Mouse (Mus musculus) lung, postnatal 4 days (tissue): ENCODE measurements around the gene Gm12355.
A peak's percentile ranks its signal among the peaks of the same experiment; 100 is the strongest.

Source experiments
- DNase-seq, 2 experiments: peaks; one replicate each; pipeline ENCODE4 v3.0.0; 2021

Gene Gm12355

DNA sequence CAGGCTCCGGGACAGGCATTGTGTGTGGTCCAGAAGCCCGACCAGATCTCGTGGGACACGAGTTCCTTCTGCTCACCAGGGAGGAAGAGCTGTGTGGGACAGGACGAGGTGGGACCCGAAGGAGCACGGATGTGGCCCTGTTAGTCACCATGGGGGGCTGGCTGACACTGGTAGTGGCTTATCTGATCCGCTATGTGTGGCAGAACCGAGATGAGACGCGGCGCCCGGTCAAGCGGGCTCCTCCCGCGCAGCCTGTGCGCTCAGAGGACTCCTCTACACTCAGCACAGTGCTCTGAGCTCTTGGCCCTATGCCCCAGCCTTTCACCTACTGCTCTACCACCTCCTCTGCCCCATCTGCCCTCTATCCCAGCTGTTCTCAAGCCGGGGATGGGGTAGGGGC, 26.2 kb downstream of the Gm12355 start:
- DNase-seq, result peak in 1 of 2 experiments; percentile 23

DNA sequence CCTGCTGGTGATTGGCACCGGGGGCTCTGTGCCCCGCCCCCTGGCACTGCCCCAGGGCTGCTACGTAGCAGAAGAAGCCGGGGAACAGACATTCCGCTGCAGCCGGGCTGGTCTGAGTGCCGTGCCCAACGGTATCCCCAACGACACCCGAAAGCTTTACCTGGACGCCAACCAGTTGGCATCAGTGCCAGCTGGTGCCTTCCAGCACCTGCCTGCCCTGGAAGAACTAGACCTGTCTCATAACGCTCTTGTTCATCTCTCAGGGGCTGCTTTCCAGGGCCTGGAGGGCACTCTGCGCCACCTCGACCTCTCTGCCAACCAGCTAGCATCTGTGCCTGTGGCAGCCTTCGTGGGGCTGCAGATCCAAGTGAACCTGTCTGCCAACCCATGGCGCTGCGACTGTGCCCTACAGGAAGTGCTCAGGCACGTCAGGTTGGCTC, 26.6 kb downstream of the Gm12355 start:
- peak; percentile 27 to 52 for DNase-seq

DNA sequence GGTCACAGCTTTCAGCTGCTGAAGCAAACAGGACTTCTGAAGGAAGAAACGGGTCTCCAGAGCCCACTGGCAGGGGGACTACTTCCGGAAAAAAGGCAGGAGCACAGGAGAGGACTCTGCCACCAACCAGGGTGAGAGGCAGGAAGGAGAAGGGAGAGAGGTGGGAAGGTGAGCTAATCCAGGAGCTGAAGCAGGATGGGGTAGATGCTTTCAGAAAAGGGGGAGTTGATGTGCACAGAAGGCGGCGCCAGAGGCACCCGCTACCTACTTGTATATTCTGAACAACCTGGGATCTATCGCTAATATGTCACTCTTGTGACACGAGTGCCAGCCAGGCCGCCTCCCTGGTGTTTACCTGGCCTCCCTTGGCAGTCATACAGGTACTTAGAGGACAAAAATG, 27.5 kb downstream of the Gm12355 start, which contains the start of gene Lrrc3c:
Gene Lrrc3c, plus strand, starts transcription at position 301 of the 400 bp plus-strand sequence.
- DNase-seq, result peak in 1 of 2 experiments; percentile 16

GRCm38 (mm10) chr11:98597363-98597762, 28.1 kb downstream of the Gm12355 start:
- peak; percentile 62 to 78 for DNase-seq

- DNase-seq, result no peak
Measured at GRCm38 (mm10) chr11:98595955-98596354, 29.5 kb downstream of the Gm12355 start.

- DNase-seq, result peak in 1 of 2 experiments; percentile 10
Measured at GRCm38 (mm10) chr11:98595473-98595872, 30.0 kb downstream of the Gm12355 start.

DNA sequence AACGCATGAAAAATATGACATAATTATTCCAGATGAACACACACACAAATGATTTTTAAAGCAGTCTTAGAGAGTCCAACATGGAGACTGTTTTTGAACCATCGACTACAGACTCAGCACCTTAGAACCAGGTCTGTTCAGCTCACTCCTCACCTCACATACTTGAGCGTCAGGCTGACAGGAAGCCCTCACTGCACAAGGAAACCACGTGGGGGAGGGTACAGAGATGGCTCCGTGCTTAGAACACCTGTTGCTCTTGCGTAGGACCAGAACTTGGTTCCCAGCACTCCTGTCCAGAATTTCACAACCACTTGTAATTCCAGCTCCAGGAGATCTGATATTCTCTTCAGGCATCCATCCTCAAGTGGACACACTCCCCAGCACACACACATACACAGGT, 30.4 kb downstream of the Gm12355 start:
- DNase-seq, result no peak

DNA sequence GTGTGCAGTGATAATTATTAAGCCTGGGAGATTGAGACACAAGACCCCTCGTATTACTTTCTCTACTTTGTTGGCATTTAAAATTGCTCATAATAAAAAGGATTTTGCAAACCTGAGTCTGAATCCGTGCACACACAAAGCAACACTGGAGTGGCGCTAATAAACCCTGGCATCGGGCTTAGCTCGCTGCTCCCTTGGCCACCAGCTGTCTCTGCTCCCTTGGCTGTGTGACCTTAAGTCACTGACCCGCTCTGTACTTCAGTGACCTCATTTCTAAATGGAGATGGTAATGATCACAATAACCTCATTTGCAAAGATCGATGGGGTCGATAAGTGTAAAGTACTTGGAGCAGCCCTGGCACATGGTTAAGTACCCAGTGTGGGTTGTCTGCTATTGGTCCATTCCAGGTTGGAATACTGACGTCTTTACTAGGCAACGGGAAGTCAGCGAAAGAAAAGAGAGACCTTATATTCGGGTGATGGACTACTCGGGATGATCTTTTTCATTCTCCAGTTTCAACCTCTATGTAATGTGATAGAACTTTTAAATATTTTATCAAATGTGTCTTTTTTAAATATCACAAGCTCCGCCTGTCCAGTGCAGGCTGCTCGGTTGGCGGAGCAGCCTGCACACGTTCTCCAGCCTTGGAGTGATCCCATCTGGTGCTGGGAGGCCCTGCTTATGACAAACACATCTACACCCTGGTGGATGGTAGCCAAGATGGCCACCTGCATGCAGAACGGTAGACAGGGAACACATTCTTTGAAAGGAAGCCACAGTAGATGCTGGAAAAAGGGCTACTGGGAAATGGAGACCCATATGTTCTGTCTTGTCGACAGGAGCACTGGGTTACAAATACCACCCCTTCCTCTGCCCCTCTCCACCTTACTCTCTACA, 34.7 kb downstream of the Gm12355 start:
- peak in 1 of 2 experiments; percentile 21 for DNase-seq

- peak in 1 of 2 experiments; percentile 6 for DNase-seq
Measured at GRCm38 (mm10) chr11:98589306-98589705, 36.2 kb downstream of the Gm12355 start.

- no peak for DNase-seq
Measured at GRCm38 (mm10) chr11:98588833-98589281, 36.6 kb downstream of the Gm12355 start.

DNA sequence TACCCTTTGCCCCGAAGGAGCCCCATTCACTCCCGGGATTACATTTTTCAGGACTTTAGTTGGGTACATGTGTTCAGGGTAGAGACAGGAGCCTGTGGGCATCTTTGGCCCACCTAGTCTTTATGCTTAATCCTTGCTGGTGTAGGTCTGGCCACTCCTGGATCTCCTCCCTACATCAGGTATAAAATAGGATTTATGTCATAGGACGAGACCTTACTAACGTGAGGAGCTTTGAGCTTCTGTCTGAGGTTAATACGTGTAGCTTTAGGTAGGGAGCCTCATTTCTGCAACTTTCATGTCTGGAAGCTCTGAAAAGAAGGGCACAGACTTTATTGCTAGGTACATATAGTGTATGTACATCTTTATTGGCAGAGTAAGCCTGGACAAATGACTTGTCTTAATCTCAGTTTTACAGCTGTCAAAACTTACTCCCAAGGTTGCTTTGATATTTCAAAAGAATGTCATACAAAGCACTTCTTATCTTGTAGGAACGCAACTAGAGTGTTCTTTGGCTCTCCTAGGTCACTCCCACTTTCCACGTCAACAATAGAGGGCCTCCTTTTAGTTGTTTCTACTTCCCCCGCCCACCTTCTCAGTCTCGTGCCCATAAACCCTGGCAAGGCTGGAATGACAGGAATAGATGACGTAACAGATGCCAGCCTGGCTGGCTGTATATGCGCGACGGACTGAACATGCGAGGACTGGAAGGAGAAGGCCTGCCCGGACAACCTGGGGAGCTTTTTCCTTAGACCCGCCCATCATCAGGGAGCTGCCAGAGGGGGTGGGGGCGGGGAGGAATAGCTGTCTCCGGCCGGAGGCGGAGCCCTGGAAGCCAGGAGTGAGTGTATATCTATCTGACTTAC, 37.5 kb downstream of the Gm12355 start:
- DNase-seq, result peak; percentile 87 to 93

- peak; percentile 99 for DNase-seq
Measured at GRCm38 (mm10) chr11:98586892-98587563, 38.4 kb downstream of the Gm12355 start, which contains the start of gene Ormdl3. Gene Ormdl3 (minus strand): TSS chr11:98587368.

GRCm38 (mm10) chr11:98586087-98586891, 39.2 kb downstream of the Gm12355 start:
- no peak for DNase-seq

DNA sequence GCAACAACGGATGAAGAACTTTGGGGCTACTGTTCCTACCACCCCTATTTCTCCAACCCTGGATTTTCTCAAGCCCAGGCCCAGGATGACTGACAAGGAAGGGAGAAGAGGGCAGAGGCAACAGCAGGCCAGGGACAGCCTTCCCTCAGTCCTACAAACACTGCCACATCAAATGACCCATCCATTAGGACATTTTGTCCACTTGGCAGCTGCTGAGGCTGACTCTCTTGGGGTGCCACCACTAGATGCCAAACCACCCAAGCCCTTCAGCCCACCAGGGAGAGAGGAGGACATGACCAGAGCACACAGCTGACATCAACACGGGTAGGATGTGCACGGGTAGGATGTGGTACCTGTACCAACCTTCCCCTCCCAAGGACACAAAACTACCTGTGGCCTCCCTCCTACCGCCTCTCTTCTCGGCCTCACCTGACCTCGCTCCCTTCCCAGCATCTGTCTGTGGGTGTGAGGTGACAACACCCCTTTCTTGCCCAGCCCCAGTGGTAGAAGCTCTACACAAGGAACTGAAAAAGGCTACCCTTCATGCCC, 40.8 kb downstream of the Gm12355 start:
- no peak for DNase-seq

DNA sequence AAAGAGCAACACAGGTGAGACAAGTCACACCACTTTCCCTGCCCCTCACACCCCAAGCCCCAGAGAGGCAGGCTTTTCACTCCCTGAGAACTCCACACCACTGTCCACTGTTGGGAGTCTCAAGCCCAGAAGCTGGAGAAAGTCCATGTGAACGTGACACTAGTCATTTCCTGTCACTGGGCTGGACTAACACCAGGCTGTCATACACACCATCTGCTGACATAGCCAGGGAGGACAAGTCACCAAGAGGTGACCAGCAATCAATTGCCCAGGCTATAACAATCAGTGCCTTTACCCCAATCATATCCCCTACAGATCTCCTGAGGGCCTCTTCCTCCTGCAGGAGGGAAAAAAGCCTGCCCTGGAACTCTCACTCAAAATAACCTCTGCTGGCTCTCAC, 41.3 kb downstream of the Gm12355 start:
- no peak for DNase-seq

DNA sequence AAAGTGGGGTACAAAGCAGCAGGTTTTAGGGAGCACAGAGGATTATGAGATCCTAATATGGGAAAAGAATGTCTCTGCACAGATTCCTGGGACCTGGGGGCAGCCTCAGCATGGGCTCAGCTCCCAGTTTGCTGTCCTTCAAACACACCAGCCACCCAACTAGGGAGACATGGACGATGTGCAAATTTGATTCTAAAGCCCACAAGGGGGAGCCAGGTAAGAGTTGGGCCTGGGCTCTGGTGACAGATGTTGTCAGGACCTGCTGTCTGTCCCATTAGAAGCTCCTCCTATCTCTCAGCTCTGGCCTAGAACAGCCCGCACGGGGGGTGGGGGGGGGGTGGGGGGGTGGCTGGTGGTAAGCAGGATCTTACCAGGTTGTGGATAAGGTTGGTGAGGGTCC, 41.9 kb downstream of the Gm12355 start:
- DNase-seq, result no peak

GRCm38 (mm10) chr11:98583265-98583552, 42.3 kb downstream of the Gm12355 start:
- no peak for DNase-seq

- no peak for DNase-seq
Measured at GRCm38 (mm10) chr11:98582551-98583264, 42.8 kb downstream of the Gm12355 start.

GRCm38 (mm10) chr11:98582030-98582388, 43.5 kb downstream of the Gm12355 start:
- no peak for DNase-seq

DNA sequence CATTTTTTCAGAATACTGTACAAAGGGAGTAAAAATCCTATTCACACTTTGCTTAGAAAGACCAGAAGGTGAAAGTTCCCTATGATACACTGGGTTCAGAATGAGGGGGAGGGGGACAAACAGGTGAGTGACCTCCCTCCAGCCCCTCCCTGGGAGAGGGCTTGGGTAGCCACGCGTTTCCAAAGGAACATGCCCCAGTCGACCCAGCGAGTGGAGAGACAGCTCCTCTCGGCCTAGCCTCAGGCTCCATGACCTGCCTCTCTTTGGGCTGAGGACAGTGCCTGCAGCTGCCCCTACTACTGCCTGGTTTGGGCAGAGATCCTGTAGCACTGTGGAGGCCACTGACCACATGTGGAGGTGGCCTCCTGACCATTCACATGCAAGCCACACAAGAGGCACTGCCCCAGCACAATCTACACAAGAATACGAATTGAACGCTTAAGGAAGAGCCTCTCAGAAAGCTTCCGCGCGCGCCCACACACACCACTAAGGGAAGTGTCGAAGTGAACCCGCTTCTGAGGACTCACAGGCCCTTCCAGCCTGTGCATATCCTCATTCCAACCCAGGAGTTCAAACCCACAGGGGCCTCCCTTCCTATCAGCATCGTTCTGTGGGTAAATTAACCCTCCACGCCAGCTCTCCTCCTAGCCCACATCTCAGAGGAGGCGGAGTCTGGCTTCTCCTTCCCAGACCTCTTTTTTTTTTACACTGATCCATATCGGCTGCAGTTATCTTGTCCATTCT, 44.0 kb downstream of the Gm12355 start:
- no peak for DNase-seq
